Mouse (Mus musculus) lung, postnatal 0 days (tissue): ENCODE measurements at regions not wholly inside any gene's neighbourhood (a gene's known extent, or its start where the extent isn't known, plus 50 kb on each side); places are given as distances from the start of the nearest gene placed in this dataset.

Experiments
- ATAC-seq: fragments of 200-750 bp; cut with Nextera tagmentation; 2 replicates; pipeline ENCODE4 v1.8.0; 2017; ENCODE audit warnings: moderate library complexity
- DNase-seq: peaks from one replicate; pipeline ENCODE4 v3.0.0-alpha.2; 2016; ENCODE audit warnings: low spot score
- H3K27ac ChIP-seq: fragments of 300-500 bp; sonication (generic); 2 replicates; pipeline ENCODE4 v1.5.1; 2014; ENCODE audit warnings: antibody characterized with exemption, mild to moderate bottlenecking, low read length, mixed read lengths
- H3K27me3 ChIP-seq: fragments of 300-500 bp; sonication (generic); replicated peaks from 2 replicates; pipeline ENCODE4 v1.6.1; 2014; ENCODE audit warnings: low read length, mixed read lengths; ENCODE audit not compliant: insufficient read depth
- H3K36me3 ChIP-seq: fragments of 300-500 bp; sonication (generic); 2 replicates; pipeline ENCODE4 v1.6.1; 2014; ENCODE audit warnings: low read length, mixed read lengths; ENCODE audit not compliant: insufficient read depth
- H3K4me1 ChIP-seq: fragments of 300-500 bp; sonication (generic); 2 replicates; pipeline ENCODE4 v1.6.1; 2014; ENCODE audit warnings: antibody characterized with exemption, low read depth, low read length, mixed read lengths; ENCODE audit not compliant: insufficient read depth
- H3K4me2 ChIP-seq: fragments of 300-500 bp; sonication (generic); replicated peaks from 2 replicates; pipeline ENCODE4 v1.6.1; 2014; ENCODE audit warnings: low read depth, mild to moderate bottlenecking, low read length, moderate library complexity, mixed read lengths
- H3K4me3 ChIP-seq: fragments of 300-500 bp; sonication (generic); 2 replicates; pipeline ENCODE4 v1.5.1; 2014; ENCODE audit warnings: low read depth, low read length
- H3K9ac ChIP-seq: fragments of 300-500 bp; sonication (generic); replicated peaks from 2 replicates; pipeline ENCODE4 v1.6.1; 2014; ENCODE audit warnings: low read depth, mild to moderate bottlenecking
- H3K9me3 ChIP-seq: fragments of 300-500 bp; sonication (generic); 2 replicates; pipeline ENCODE4 v1.6.1; 2016; ENCODE audit warnings: low read length, mixed read lengths
- CTCF ChIP-seq: IDR thresholded peaks from 2 replicates; pipeline ENCODE4 v1.5.1; 2016; ENCODE audit warnings: antibody characterized with exemption, mild to moderate bottlenecking
- EP300 ChIP-seq: IDR thresholded peaks from 2 replicates; pipeline ENCODE4 v1.6.1; 2016; ENCODE audit warnings: antibody characterized with exemption, mild to moderate bottlenecking, control low read depth
- WGBS: fragments of 180-500 bp; shearing (Covaris S2); extraction: QIAGEN DNeasy Blood & Tissue Kit; methylation state at CpG from one replicate; pipeline ENCODE4 v1.1.7; 2014; 5-methylcytosine and 5-hydroxymethylcytosine counted together

- DNase-seq (no peak), ATAC-seq (no peak)
- Histone ChIP-seq H3K27ac (no peak overlapping the region), H3K36me3 (no peaks in the 10 kb centered on the region), H3K4me3 (no peak overlapping the region), H3K27me3 (no peaks in the 10 kb centered on the region), H3K9me3 (no peaks in the 10 kb centered on the region), H3K9ac (no peak overlapping the region), H3K4me1 (no peaks in the 10 kb centered on the region), H3K4me2 (no peak overlapping the region)
- WGBS, result 90% methylated on average over 4 of the region's 4 CpGs
- TF ChIP-seq EP300 (no peak), CTCF (no peak)
Observed at GRCm38 (mm10) chr13:39250096-39250495, 289.4 kb upstream of the Slc35b3 start.

GRCm38 (mm10) chr13:39226829-39227228, 266.2 kb upstream of the Slc35b3 start:
- WGBS, result 60% methylated on average over 4 of the region's 4 CpGs
- DNase-seq (no peak), ATAC-seq (no peak)
- Histone ChIP-seq H3K36me3 (no peaks in the 10 kb centered on the region), H3K4me1 (no peaks in the 10 kb centered on the region), H3K27ac (no peak overlapping the region), H3K27me3 (no peaks in the 10 kb centered on the region), H3K4me2 (no peak overlapping the region), H3K9ac (no peak overlapping the region), H3K4me3 (no peak overlapping the region), H3K9me3 (no peaks in the 10 kb centered on the region)
- TF ChIP-seq CTCF, result no peak
- no peak for TF ChIP-seq EP300

- Histone ChIP-seq H3K4me3 (no peak overlapping the region), H3K9ac (no peak overlapping the region), H3K4me2 (no peak overlapping the region), H3K27me3 (no peaks in the 10 kb centered on the region), H3K36me3 (no peaks in the 10 kb centered on the region), H3K27ac (no peak overlapping the region), H3K4me1 (no peaks in the 10 kb centered on the region), H3K9me3 (no peaks in the 10 kb centered on the region)
- DNase-seq (no peak), ATAC-seq (no peak)
- no peak for TF ChIP-seq EP300
- TF ChIP-seq CTCF, result no peak
- 44% methylated on average over 6 of the region's 6 CpGs for WGBS
Observed at GRCm38 (mm10) chr13:39225651-39226050, 265.0 kb upstream of the Slc35b3 start.

- Histone ChIP-seq H3K27me3 (no peaks in the 10 kb centered on the region), H3K27ac (no peak overlapping the region), H3K36me3 (no peaks in the 10 kb centered on the region), H3K9ac (no peak overlapping the region), H3K4me1 (no peaks in the 10 kb centered on the region), H3K9me3 (no peaks in the 10 kb centered on the region), H3K4me3 (no peak overlapping the region), H3K4me2 (no peak overlapping the region)
- ATAC-seq (no peak), DNase-seq (no peak)
- 88% methylated on average over 8 of the region's 8 CpGs for WGBS
- TF ChIP-seq EP300 (no peak), CTCF (no peak)
Observed at GRCm38 (mm10) chr13:39211076-39211475, 250.4 kb upstream of the Slc35b3 start.

- Histone ChIP-seq H3K27me3 (no peaks in the 10 kb centered on the region), H3K36me3 (no peaks in the 10 kb centered on the region), H3K27ac (no peak overlapping the region), H3K9me3 (no peaks in the 10 kb centered on the region), H3K4me3 (no peak overlapping the region), H3K4me2 (no peak overlapping the region), H3K9ac (no peak overlapping the region), H3K4me1 (no peaks in the 10 kb centered on the region)
- no peak for ATAC-seq
- peak; percentile 44 for DNase-seq
- WGBS, result 14% methylated on average over 2 of the region's 2 CpGs
- TF ChIP-seq CTCF (peak; percentile 60), EP300 (no peak)
Observed at GRCm38 (mm10) chr13:39183715-39184179, 223.1 kb upstream of the Slc35b3 start.

- 54% methylated on average over 2 of the region's 2 CpGs for WGBS
- TF ChIP-seq EP300 (no peak), CTCF (no peak)
Observed at GRCm38 (mm10) chr13:39161980-39162379, 201.3 kb upstream of the Slc35b3 start.

GRCm38 (mm10) chr13:39127942-39128341, 167.3 kb upstream of the Slc35b3 start:
- Histone ChIP-seq H3K27me3 (no peaks in the 10 kb centered on the region), H3K9me3 (no peaks in the 10 kb centered on the region), H3K27ac (no peak overlapping the region), H3K9ac (no peak overlapping the region), H3K36me3 (no peaks in the 10 kb centered on the region), H3K4me3 (no peak overlapping the region), H3K4me1 (no peaks in the 10 kb centered on the region), H3K4me2 (no peak overlapping the region)
- 67% methylated on average over 1 of the region's 1 CpGs for WGBS
- TF ChIP-seq EP300 (no peak), CTCF (no peak)
- DNase-seq (no peak), ATAC-seq (no peak)

More at GRCm38 (mm10) chr13:39161980-39162379, 201.3 kb upstream of the Slc35b3 start:
- H3K4me2 ChIP-seq, result no peak overlapping the region
- no peak overlapping the region for H3K4me3 ChIP-seq
- no peak for ATAC-seq
- no peak overlapping the region for H3K9ac ChIP-seq
- no peaks in the 10 kb centered on the region for H3K9me3 ChIP-seq
- H3K4me1 ChIP-seq, result no peaks in the 10 kb centered on the region
- H3K36me3 ChIP-seq, result no peaks in the 10 kb centered on the region
- H3K27me3 ChIP-seq, result no peaks in the 10 kb centered on the region
- no peak for DNase-seq
- H3K27ac ChIP-seq, result no peak overlapping the region
